Mouse (Mus musculus): ENCODE measurements around the gene Tom1l2. TPM values are rescaled to one million over a fixed set of nuclear protein-coding genes. Genes with fewer than 3 reads are reported as not detected.

Tom1l2 gene
- polyA plus RNA-seq, 1 experiment from 2014 or later: 19.3 TPM

GRCm38 (mm10) chr11:60178506-60178905, 174.2 kb downstream of the Tom1l2 start:
- peak overlapping the region; percentile 96; the same call in 1 of the 2 replicates for H3K27ac ChIP-seq
- peaks cover 10% of the 10 kb centered on the region; the same call in 1 of the 2 replicates for H3K36me3 ChIP-seq
- H3K9me3 ChIP-seq: no peaks in the 10 kb centered on the region
- H3K4me1 ChIP-seq: peaks cover 100% of the 10 kb centered on the region
- DNase-seq (ENCODE audit: low spot score): no peak
- no peaks in the 10 kb centered on the region for H3K27me3 ChIP-seq (ENCODE audit: insufficient read depth, poor library complexity, severe bottlenecking)
- 0 out of 2 replicates have a peak overlapping the region, but pooled peaks have one; percentile 75 for H3K4me3 ChIP-seq

- 61% methylated on average over 6 of the region's 6 CpGs for WGBS
- DNase-seq (ENCODE audit: low spot score): no peak
- peak overlapping the region; percentile 96 for H3K27ac ChIP-seq
These were observed 174.7 kb downstream of the Tom1l2 start for GRCm38 (mm10) chr11:60178005-60178404.

DNA sequence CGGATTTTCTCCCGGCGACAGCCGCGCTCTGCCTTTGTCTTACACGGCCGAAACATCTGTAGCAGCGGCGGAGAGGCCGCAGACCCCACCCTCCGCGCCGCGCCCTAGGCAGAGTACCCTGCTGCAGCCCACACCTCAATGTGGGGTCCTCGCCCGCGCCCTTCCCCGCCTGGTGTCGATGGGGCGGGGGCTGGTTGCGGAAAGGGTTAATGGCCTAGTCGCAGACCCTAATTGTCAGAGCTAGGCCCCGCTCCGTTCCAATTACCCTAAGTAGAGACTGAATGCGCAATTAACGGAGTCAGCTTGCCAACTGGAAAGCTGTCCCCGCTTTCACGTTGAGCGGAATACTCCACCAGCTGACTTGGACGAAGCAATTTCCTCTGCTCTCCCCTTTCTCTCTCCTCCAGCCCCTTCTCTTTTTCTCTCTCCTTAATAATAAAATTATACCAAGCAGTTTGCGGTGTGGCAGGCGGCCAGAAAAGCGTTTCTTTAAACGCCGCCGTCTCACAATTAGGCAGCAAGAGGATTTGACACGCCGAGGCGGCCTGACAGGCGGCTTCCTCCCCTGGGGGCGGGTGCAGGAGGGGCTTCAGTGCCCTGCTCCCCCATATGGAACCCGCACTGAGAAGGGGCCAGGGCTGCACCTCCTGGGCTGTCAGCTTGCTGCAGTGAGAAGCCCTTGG, 175.6 kb downstream of the Tom1l2 start:
- peaks cover 100% of the 10 kb centered on the region for H3K4me1 ChIP-seq
- peak overlapping the region; percentile 75 for H3K4me3 ChIP-seq
- no peaks in the 10 kb centered on the region for H3K27me3 ChIP-seq (ENCODE audit: insufficient read depth, poor library complexity, severe bottlenecking)
- H3K36me3 ChIP-seq: peaks cover 11% of the 10 kb centered on the region; the same call in 1 of the 2 replicates
- H3K9me3 ChIP-seq: no peaks in the 10 kb centered on the region
- no peak for DNase-seq (ENCODE audit: low spot score)
- H3K27ac ChIP-seq: peak overlapping the region; percentile 96
- 2% methylated on average over 42 of the region's 42 CpGs for WGBS

More at GRCm38 (mm10) chr11:60178005-60178404, 174.7 kb downstream of the Tom1l2 start:
- Histone ChIP-seq H3K27me3 (ENCODE audit: insufficient read depth, poor library complexity, severe bottlenecking) (no peaks in the 10 kb centered on the region), H3K36me3 (peaks cover 11% of the 10 kb centered on the region; the same call in 1 of the 2 replicates), H3K4me3 (peak overlapping the region; percentile 75; the same call in 1 of the 2 replicates), H3K9me3 (no peaks in the 10 kb centered on the region), H3K4me1 (peaks cover 100% of the 10 kb centered on the region)

Small RNA genes lying within 50 kb of the gene (microRNA-seq; reads per million reads assigned to microRNA genes)
- not detected for gene Gm27711
- not detected for gene Mir6921
- not detected for gene Mir6922

Other genes with a start within 250 kb of the Tom1l2 start
- 21.2 and 32.5 TPM in 2 replicates for gene Rai1, start 247.9 kb downstream of the Tom1l2 start, polyA plus RNA-seq (2016; fragmentation: Nextera tagmentation; extraction: Ambion mirVana)
- 38.2 and 40.3 TPM in 2 replicates for gene Srebf1, start 130.3 kb downstream of the Tom1l2 start, polyA plus RNA-seq (2016; fragmentation: Nextera tagmentation; extraction: Ambion mirVana)
- gene Drc3, start 424 bp upstream of the Tom1l2 start, polyA plus RNA-seq (2016; fragmentation: Nextera tagmentation; extraction: Ambion mirVana): 1.0 and 2.0 TPM in 2 replicates
- 17.1 and 20.6 TPM in 2 replicates for gene Gid4, start 64.2 kb upstream of the Tom1l2 start, polyA plus RNA-seq (2016; fragmentation: Nextera tagmentation; extraction: Ambion mirVana)
- 61.7 and 63.8 TPM in 2 replicates for gene Atpaf2, start 65.6 kb upstream of the Tom1l2 start, polyA plus RNA-seq (2016; fragmentation: Nextera tagmentation; extraction: Ambion mirVana)
- 87.6 and 112 TPM in 2 replicates for gene Drg2, start 101.7 kb upstream of the Tom1l2 start, polyA plus RNA-seq (2016; fragmentation: Nextera tagmentation; extraction: Ambion mirVana)
- gene Myo15, start 116.4 kb upstream of the Tom1l2 start, polyA plus RNA-seq (2016; fragmentation: Nextera tagmentation; extraction: Ambion mirVana): 0.25 and 0.28 TPM in 2 replicates
- 32.5 and 38.6 TPM in 2 replicates for gene Alkbh5, start 183.5 kb upstream of the Tom1l2 start, polyA plus RNA-seq (2016; fragmentation: Nextera tagmentation; extraction: Ambion mirVana)

Data from heart, embryonic 10.5 days (tissue).